Mouse (Mus musculus) splenic B cell, adult 2 months (primary cell): ENCODE results near the gene Xpo5.
A peak's percentile ranks its signal among the peaks of the same experiment; 100 is the strongest.

Experiments used
- DNase-seq: peaks from one replicate; pipeline ENCODE4 v3.0.0-alpha.2; 2011; ENCODE audit warnings: low read depth, low spot score
- H3K27me3 ChIP-seq: 2 replicates; pipeline ENCODE4 v1.6.1; 2012; ENCODE audit warnings: mild to moderate bottlenecking, low read length, moderate library complexity, mixed read lengths; ENCODE audit not compliant: control insufficient read depth, poor library complexity, insufficient read depth, severe bottlenecking
- H3K36me3 ChIP-seq: 2 replicates; pipeline ENCODE4 v1.6.1; 2012; ENCODE audit warnings: mild to moderate bottlenecking, low read length, moderate library complexity, mixed read lengths; ENCODE audit not compliant: control insufficient read depth, poor library complexity, insufficient read depth, severe bottlenecking

Xpo5 gene

DNA sequence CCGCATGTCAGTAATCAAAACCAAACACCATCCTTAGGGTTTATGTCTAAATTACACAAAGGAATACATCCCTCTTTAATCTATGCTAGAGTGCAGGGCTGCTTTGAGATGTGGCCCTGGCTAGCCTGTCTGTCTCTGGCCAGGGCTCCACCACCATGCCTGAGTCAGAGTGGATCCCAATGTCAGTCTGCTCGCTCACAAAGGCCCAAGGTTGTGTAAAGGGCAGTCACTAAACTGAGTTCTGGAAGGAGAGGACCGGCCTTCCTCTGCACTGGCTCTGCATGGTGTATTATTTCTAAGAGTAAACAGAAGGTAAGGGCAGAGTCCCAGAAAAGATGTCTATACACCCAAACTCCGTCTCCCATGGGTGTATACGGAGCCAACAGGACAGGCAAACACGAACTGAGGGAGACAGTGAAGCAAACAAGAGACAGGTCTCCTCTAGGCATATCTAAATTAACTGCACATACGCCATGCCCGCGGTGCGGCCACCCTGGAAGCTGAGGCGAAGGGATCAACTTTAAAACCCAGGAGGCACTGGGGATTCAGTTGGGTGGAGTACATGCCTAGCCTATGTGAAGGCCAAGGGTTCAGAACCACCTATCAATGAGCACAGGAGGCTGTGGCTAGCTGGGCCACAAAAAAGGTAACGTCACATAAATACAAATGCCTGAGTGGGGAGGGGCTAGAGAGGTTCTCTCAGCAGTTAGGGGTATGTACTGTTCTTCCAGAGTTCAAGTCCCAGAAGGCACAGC, 75.6 kb downstream of the Xpo5 start:
- Histone ChIP-seq H3K36me3 (peaks cover 2% of the 10 kb centered on the region), H3K27me3 (no peaks in the 10 kb centered on the region)
- no peak for DNase-seq

DNA sequence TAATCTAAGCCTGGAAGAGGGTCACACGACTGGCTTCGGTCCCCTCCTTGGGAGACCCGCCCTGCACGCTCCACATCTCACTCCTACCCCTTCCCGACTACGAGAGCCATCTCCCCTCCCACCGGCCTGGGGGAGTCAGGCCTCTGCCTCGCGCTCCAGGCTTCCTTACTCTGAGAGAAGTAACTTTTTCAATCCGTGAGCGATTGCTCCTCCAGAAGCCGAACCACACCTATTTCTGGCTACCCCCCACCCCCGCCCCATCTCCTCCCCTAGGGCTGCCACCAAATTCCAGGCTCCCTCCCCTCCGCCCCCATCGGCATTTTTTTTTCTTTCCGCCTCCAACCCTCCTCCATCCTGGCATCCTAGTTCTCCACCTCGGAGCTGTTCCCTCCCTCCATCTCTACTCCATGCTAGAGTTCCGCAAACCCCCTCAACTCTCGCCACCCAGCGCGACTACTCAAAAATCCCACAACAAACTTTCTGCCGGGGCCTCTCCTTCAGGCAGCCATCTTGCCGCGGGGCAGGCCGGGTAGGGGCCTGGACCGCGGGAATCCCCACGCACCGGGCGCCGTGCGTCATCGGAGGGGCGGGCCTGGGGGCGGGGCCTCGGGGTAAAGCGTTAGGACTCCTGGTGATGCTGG, 80.0 kb downstream of the Xpo5 start, which contains the start of gene Tjap1:
Tjap1 (minus strand) TSS at position 544 of the 641 bp plus-strand sequence.
- Histone ChIP-seq H3K36me3 (peaks cover 2% of the 10 kb centered on the region), H3K27me3 (no peaks in the 10 kb centered on the region)
- DNase-seq: peak; percentile 84

DNA sequence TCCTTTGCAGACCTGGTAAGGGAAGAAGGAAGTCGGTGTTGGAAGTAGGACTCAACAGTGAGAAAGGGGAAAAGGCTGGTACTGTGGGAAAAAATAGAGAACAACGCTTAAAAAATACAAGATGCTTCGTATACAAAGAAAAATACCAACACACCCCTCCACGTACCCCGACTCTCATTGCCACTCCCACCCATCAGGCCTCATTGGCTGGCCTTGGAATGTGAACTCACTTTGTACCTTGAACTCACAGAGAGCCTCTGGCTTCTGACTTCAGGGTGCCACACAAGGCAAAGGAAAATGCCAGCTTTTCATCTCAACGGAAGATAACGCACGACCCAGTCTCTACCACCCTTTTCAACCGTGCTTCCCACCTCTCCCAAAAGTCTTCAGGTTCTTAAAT, 80.6 kb downstream of the Xpo5 start:
- H3K27me3 ChIP-seq: no peaks in the 10 kb centered on the region
- DNase-seq: no peak
- H3K36me3 ChIP-seq: peaks cover 2% of the 10 kb centered on the region

DNA sequence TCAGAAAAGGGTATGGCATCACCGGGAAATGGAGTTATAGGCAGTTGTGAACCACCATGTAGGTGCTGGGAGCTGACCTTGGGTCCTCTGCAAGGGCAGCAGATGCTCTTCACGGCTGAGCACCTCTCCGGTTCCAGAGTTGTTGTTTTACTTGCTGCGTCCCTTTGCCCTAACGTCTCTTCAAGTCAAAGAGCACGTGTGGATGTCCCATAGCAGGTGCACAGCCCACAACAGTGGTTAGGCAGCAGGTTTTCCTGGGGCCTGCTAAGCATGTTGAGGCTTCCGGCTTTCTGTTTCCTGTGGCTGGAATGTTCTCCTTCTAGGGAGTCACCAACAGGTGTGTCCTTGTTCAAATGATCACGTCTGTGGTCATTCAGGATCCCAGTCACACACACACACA, 81.3 kb downstream of the Xpo5 start:
- no peaks in the 10 kb centered on the region for H3K27me3 ChIP-seq
- DNase-seq: no peak
- H3K36me3 ChIP-seq: peaks cover 2% of the 10 kb centered on the region

DNA sequence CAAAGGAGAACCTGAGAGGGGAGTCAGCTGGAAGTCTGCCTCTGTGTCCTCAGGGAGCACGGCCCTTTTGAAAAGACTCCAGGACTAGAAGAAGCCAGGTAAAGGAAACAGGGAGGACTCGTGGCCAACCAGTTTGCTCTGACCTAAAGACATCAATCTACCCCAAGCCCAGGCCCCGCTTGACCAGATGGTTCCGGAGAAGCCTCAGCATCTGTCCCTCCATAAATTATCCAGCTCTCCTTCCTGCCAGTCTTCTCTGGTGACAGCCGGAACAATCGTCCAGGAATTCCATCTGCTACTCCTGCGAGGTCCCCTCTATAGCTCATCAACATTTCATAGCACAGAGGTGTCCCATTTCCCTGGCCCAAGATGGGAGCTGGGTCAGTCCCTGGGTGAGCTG, 82.1 kb downstream of the Xpo5 start:
- no peaks in the 10 kb centered on the region for H3K27me3 ChIP-seq
- no peak for DNase-seq
- H3K36me3 ChIP-seq: no peaks in the 10 kb centered on the region; the same call in 1 of the 2 replicates

DNA sequence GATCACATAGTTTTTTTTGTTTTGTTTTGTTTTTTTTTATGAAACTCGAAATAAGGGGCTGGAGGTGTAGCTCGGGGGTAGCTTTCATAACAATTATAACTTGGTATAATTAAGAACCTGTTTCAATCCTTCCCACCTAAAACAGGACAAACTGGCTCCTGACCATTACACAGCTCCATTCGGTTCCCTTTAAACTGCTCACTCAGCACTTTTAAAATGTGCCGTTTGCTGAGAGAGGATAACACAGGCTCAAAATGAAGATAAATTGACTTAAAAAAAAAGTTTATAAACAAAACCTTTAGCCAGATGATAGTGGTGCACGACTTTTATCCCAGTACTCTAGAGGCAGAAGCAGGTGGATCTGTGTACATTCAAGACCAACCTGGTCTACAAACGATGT, 82.8 kb downstream of the Xpo5 start:
- DNase-seq: no peak
- Histone ChIP-seq H3K36me3 (no peaks in the 10 kb centered on the region), H3K27me3 (no peaks in the 10 kb centered on the region)

DNA sequence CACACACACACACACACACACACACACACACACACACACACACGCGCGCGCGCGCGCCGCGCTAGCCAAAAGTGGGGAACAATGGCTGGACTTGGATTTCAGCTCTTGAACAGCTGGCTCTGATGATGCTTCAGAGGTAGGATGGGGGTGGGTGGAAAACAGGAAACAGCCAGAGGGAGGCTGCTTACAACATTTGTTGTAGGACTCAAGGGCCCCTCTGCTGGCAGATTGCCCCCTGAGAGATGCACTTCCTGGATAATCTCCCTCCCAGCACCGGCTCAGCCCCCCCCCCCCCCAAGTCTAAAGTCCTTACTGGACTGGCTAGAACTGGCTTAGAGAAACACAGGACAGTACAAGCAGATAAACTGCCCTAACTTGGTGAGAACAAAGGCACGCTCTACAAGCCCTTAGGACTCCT, 85.1 kb downstream of the Xpo5 start:
- DNase-seq: no peak
- no peaks in the 10 kb centered on the region for H3K27me3 ChIP-seq
- H3K36me3 ChIP-seq: no peaks in the 10 kb centered on the region
